Mouse (Mus musculus): ENCODE data around the gene Plekhh2. TPM values are rescaled to one million over a fixed set of nuclear protein-coding genes. Genes with fewer than 3 reads are reported as not detected.
A peak's percentile ranks its signal among the peaks of the same experiment; 100 is the strongest.

Plekhh2 gene
- polyA plus RNA-seq, 1 experiment from 2014 or later: 1.5 TPM

- ATAC-seq (ENCODE audit: low read depth): no peak
- WGBS: 15% methylated on average over 2 of the region's 2 CpGs
Observed at GRCm38 (mm10) chr17:84497559-84497958, 14.1 kb upstream of the Plekhh2 start.

DNA sequence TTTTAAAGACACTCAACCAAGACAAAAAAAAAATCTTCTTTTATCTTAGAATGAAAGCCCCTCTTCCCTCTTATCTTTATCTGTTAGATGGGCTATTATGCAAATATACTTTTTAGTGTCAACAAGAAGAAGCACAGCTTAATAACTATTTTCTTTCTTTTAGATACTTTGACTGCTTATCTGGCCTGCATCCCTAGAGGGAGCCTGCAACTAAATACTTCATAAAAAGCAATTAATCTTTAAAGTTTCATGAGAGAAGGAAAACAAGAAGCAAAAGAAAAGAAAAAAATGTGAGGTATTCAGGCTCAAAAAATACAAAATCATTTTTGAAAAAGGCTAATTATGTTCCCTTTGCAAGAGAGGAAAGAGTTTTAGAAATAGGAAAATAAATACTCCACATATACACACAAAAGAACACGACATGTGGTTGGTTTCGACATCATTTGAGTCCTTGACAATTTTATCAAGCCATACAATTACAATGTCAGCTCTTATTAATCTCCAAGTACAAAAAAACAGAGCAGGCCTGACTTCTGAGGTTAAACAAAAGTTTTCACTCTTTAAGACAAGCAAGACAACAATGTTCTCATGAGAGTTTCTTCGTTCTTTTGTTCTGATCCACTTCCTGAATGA lies 13.6 kb upstream of the Plekhh2 start:
- no peaks in the 10 kb centered on the region for H3K9me3 ChIP-seq
- H3K27ac ChIP-seq (replicated peaks): no peak overlapping the region
- ATAC-seq (ENCODE audit: low read depth): no peak
- WGBS: 80% methylated on average over 3 of the region's 3 CpGs
- H3K4me3 ChIP-seq: no peak overlapping the region
- H3K36me3 ChIP-seq: no peaks in the 10 kb centered on the region
- no peak overlapping the region for H3K4me2 ChIP-seq
- H3K27me3 ChIP-seq: no peaks in the 10 kb centered on the region
- no peaks in the 10 kb centered on the region for H3K4me1 ChIP-seq (replicated peaks)
- H3K9ac ChIP-seq: no peak overlapping the region

More at GRCm38 (mm10) chr17:84497559-84497958, 14.1 kb upstream of the Plekhh2 start:
- Histone ChIP-seq H3K27me3 (no peaks in the 10 kb centered on the region), H3K36me3 (no peaks in the 10 kb centered on the region), H3K9ac (no peak overlapping the region), H3K4me2 (no peak overlapping the region), H3K4me1 (replicated peaks) (no peaks in the 10 kb centered on the region), H3K9me3 (no peaks in the 10 kb centered on the region), H3K4me3 (no peak overlapping the region), H3K27ac (replicated peaks) (no peak overlapping the region)

- H3K4me2 ChIP-seq: no peak overlapping the region
- no peak overlapping the region for H3K27ac ChIP-seq (replicated peaks)
- 32% methylated on average over 5 of the region's 5 CpGs for WGBS
- H3K4me3 ChIP-seq: no peak overlapping the region
- no peaks in the 10 kb centered on the region for H3K9me3 ChIP-seq
- H3K36me3 ChIP-seq: no peaks in the 10 kb centered on the region
- no peak for ATAC-seq (ENCODE audit: low read depth)
- no peak overlapping the region for H3K9ac ChIP-seq
- H3K27me3 ChIP-seq: no peaks in the 10 kb centered on the region
- H3K4me1 ChIP-seq (replicated peaks): no peaks in the 10 kb centered on the region
Observed at GRCm38 (mm10) chr17:84498639-84499038, 13.1 kb upstream of the Plekhh2 start.

- Histone ChIP-seq H3K4me3 (no peak overlapping the region), H3K4me1 (replicated peaks) (no peaks in the 10 kb centered on the region), H3K27ac (replicated peaks) (no peak overlapping the region), H3K9ac (no peak overlapping the region), H3K27me3 (no peaks in the 10 kb centered on the region), H3K4me2 (no peak overlapping the region), H3K9me3 (no peaks in the 10 kb centered on the region), H3K36me3 (no peaks in the 10 kb centered on the region)
- WGBS: 74% methylated on average over 3 of the region's 3 CpGs
- no peak for ATAC-seq (ENCODE audit: low read depth)
Observed at GRCm38 (mm10) chr17:84502341-84502740, 9.4 kb upstream of the Plekhh2 start.

GRCm38 (mm10) chr17:84505922-84506321 lies 5.8 kb upstream of the Plekhh2 start:
- no peaks in the 10 kb centered on the region for H3K36me3 ChIP-seq
- H3K4me2 ChIP-seq: no peak overlapping the region
- H3K4me3 ChIP-seq: no peak overlapping the region
- ATAC-seq (ENCODE audit: low read depth): no peak
- no peaks in the 10 kb centered on the region for H3K9me3 ChIP-seq
- H3K4me1 ChIP-seq (replicated peaks): peaks cover 21% of the 10 kb centered on the region
- H3K27me3 ChIP-seq: peaks cover 3% of the 10 kb centered on the region; the same call in 1 of the 2 replicates
- WGBS: 72% methylated on average over 2 of the region's 2 CpGs
- no peak overlapping the region for H3K9ac ChIP-seq
- no peak overlapping the region for H3K27ac ChIP-seq (replicated peaks)

DNA sequence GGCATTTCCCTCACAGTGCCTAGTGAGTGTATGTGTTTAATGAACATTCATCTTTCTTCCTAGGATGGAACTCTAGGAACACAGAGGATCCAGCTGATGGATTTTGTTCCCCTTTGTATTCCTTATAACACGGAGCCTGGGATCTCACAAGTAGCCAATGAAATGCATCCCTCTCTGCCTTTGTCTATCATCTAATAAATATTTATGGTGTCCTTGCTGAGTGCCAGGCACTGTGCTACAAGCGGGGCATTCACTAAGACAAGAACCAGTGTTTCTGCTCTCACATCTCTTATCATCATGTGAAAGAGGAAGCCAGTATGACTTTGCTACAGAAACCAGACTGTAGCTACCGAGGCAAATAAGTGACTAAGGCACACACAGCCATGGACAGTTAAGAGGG lies 3.0 kb upstream of the Plekhh2 start:
- Histone ChIP-seq H3K27me3 (peaks cover 17% of the 10 kb centered on the region), H3K4me3 (no peak overlapping the region), H3K27ac (replicated peaks) (no peak overlapping the region), H3K9ac (no peak overlapping the region), H3K36me3 (no peaks in the 10 kb centered on the region), H3K4me1 (replicated peaks) (peaks cover 38% of the 10 kb centered on the region), H3K9me3 (no peaks in the 10 kb centered on the region), H3K4me2 (no peak overlapping the region)
- ATAC-seq (ENCODE audit: low read depth): no peak
- 17% methylated on average over 3 of the region's 3 CpGs for WGBS

DNA sequence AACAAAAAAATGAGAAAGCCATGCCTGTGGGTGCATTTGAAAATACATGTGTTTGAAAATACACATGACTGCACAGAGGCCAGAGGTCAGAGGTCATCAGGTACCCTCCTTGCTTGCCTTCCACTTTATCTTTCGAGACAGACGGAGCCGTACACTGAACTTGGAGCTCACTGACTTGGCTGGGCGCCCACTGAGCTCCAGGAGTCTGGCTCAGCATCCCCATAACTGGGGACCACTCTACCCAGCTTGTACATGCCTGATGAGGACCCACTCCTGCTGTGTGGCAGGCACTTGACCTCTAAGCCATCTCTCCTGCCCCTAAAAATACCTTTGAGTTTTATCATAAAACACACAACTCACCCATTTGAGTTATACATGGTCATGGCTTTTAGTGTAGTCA lies 2.5 kb upstream of the Plekhh2 start:
- Histone ChIP-seq H3K9ac (no peak overlapping the region), H3K27ac (replicated peaks) (no peak overlapping the region), H3K27me3 (peaks cover 17% of the 10 kb centered on the region), H3K36me3 (no peaks in the 10 kb centered on the region), H3K4me1 (replicated peaks) (peaks cover 38% of the 10 kb centered on the region), H3K4me3 (no peak overlapping the region), H3K9me3 (no peaks in the 10 kb centered on the region), H3K4me2 (no peak overlapping the region)
- no peak for ATAC-seq (ENCODE audit: low read depth)
- WGBS: 53% methylated on average over 4 of the region's 4 CpGs

GRCm38 (mm10) chr17:84510355-84510754 lies 1.3 kb upstream of the Plekhh2 start:
- Histone ChIP-seq H3K27ac (replicated peaks) (no peak overlapping the region), H3K4me3 (no peak overlapping the region), H3K4me2 (no peak overlapping the region), H3K9ac (no peak overlapping the region), H3K27me3 (peaks cover 17% of the 10 kb centered on the region), H3K36me3 (no peaks in the 10 kb centered on the region), H3K9me3 (no peaks in the 10 kb centered on the region), H3K4me1 (replicated peaks) (peaks cover 38% of the 10 kb centered on the region)
- no peak for ATAC-seq (ENCODE audit: low read depth)
- WGBS: 42% methylated on average over 5 of the region's 5 CpGs

DNA sequence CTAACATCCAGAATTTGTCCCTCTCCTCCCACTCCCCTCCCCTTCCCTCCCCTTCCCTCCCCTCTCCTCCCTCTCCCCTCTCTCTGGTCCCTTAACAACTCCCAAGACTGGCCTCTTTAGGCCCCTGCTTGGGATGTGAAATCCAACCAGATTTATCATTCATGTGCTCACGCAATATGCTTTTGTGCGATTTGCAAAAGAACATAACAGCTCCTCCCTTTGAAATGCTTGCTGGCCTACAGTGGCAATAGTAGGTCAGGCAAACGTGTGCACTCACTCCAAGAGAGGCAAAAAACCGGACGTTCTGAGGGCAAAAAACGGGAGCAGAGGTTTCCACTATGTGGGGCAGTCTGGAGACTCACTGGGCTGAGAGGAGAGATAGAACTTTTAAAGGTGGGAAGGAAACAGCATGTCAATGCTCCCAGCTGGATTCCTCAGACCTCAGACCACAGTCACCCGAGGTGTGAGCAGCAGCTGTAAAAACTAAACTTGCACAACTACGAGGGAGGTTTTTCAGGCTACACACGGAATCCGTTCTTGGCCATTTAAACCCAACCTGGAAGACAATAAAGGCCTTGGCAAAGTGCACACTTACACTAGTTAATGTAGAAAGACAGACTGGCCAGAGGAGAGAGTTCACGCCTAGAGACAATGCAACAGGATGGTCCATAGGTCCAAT lies 595 bp upstream of the Plekhh2 start:
- 32% methylated on average over 11 of the region's 11 CpGs for WGBS
- peak overlapping the region; percentile 81 for H3K9ac ChIP-seq
- H3K4me1 ChIP-seq (replicated peaks): peaks cover 38% of the 10 kb centered on the region
- ATAC-seq (ENCODE audit: low read depth): no peak
- H3K36me3 ChIP-seq: no peaks in the 10 kb centered on the region
- peak overlapping the region; percentile 47 for H3K27ac ChIP-seq (replicated peaks)
- peak overlapping the region; percentile 95 for H3K4me2 ChIP-seq
- peaks cover 17% of the 10 kb centered on the region for H3K27me3 ChIP-seq
- no peaks in the 10 kb centered on the region for H3K9me3 ChIP-seq
- peak overlapping the region; percentile 70 for H3K4me3 ChIP-seq

DNA sequence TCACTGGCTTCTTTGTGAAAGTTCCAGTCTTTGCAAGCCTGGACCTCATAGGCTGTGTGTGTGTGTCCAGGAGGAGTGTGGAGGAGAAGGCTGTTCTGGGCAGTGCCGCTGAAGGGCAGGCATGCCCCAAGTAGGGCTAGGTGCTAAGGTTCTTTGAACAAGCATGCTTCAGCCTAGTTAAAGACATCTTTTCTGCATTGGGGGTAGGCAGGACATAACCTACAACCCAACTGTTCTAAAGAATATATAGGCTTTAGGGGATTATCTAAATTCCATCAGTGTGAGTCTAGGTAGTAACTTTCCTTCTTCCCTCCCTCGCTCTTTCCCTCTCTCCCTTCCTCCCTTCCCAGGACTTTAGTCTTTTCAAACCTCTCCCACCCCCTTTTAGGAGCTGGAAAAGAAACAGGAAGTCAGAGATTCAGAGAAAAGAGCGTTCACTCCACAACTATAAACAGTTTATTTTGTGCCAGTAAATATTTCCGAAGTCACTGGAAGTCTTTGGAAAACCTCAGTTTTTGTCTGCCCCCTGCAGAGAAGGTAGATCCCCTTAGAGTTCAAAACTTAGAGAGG lies 906 bp downstream of the Plekhh2 start:
- peak overlapping the region; percentile 70 for H3K4me3 ChIP-seq
- no peaks in the 10 kb centered on the region for H3K36me3 ChIP-seq
- no peaks in the 10 kb centered on the region for H3K9me3 ChIP-seq
- ATAC-seq (ENCODE audit: low read depth): peak; percentile 30
- no peak overlapping the region for H3K27ac ChIP-seq (replicated peaks)
- peak overlapping the region; percentile 95 for H3K4me2 ChIP-seq
- WGBS: 32% methylated on average over 4 of the region's 4 CpGs
- H3K9ac ChIP-seq: peak overlapping the region; percentile 81
- peaks cover 17% of the 10 kb centered on the region for H3K27me3 ChIP-seq
- peaks cover 38% of the 10 kb centered on the region for H3K4me1 ChIP-seq (replicated peaks)

DNA sequence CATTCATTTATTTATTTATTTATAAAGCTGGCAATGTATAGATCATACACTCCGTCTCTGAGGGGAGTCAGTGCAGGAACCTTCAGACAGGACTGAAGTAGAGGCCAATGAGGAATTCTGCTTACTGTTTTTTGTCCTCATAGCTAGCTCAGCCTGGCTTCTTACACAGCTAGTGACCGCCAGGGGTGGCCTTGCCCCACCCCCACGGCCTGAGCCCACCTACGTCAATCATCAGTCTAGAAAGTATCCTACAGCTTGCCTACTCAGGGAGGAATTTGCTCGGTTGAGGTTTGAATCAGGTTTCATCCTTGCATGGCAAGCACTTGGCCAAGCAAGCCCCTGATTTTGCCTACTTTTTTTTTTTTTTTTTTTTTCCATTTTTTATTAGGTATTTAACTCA lies 4.2 kb downstream of the Plekhh2 start:
- Histone ChIP-seq H3K4me2 (no peak overlapping the region), H3K4me1 (replicated peaks) (peaks cover 18% of the 10 kb centered on the region), H3K9ac (no peak overlapping the region), H3K27me3 (peaks cover 14% of the 10 kb centered on the region), H3K27ac (replicated peaks) (no peak overlapping the region), H3K9me3 (no peaks in the 10 kb centered on the region), H3K4me3 (no peak overlapping the region), H3K36me3 (no peaks in the 10 kb centered on the region)
- WGBS: 84% methylated on average over 5 of the region's 5 CpGs
- ATAC-seq (ENCODE audit: low read depth): no peak

DNA sequence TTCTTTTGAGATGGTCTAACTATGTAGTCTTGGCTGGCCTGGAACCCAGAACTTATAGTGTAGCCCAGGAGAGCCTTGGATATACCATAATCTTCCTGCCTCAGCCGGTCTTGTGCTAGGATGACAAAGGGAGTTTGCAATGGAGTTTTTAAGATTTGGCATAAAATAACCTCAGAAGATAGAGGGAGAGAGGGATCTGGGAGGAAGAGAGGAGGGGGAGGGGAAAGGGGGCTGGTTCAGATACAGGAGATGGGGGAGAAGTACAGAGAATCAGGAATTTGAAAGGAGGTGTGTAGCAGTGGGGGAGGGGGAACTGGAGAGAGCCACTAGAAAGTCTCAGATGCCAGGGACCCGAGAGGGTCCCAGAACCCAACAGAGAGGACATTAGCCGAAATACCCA lies 7.7 kb downstream of the Plekhh2 start:
- no peak overlapping the region for H3K9ac ChIP-seq
- no peaks in the 10 kb centered on the region for H3K36me3 ChIP-seq
- H3K27me3 ChIP-seq: no peaks in the 10 kb centered on the region
- H3K9me3 ChIP-seq: no peaks in the 10 kb centered on the region
- no peak overlapping the region for H3K27ac ChIP-seq (replicated peaks)
- H3K4me2 ChIP-seq: no peak overlapping the region
- 87% methylated on average over 3 of the region's 3 CpGs for WGBS
- no peak overlapping the region for H3K4me3 ChIP-seq
- no peak for ATAC-seq (ENCODE audit: low read depth)
- no peaks in the 10 kb centered on the region for H3K4me1 ChIP-seq (replicated peaks)
